Mouse (Mus musculus): ENCODE results near the gene Ralgps1.

DNA sequence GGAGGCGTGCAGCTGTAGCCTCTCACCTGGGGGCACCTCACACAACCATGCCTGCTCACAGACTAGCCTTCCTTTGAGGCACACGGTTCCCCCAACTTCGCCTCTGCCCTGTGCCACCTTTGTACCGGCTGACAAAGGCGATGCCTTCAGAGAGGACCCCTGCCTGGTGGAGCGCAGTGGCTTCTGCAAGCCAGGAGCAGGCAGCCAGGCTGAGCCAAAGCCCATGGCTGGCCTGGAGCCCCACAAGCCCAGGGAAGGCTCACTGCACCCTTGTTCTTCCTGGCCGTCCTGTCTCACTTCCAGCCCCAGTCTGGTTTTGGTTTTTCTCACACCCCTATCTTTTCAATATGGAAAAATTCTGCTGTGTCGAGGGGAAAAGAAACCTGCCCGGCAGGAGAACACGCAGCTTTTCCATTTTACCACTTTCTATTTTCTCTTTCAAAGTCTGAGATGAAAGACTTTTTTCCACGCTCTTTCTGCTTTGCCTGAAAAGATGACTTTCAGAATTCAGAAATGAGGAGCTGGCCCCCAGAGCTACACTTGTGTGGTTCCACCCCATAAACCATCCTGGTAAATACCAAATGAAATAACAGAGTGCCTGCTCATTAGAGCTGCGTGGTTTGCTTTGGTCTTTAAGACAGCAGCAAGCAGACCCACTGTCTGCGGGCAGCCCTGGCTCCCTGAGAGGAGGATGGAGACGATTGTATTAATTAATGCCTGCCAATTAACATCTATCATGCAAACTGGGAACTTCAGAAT lies 191.9 kb downstream of the Ralgps1 start:
- TF ChIP-seq CTCF (IDR thresholded peaks at IDR 0.05; ENCODE audit: extremely low read depth, insufficient read depth, insufficient read length, insufficient replicate concordance), result no peak
- TF ChIP-seq POLR2A (IDR thresholded peaks at IDR 0.05; ENCODE audit: low read depth, low read length), result no peak

Data from spleen, adult 2 months (tissue).